Mouse (Mus musculus): ENCODE results near the gene Camk1d. TPM values are rescaled to one million over a fixed set of nuclear protein-coding genes. Genes with fewer than 3 reads are reported as not detected.
A peak's percentile ranks its signal among the peaks of the same experiment; 100 is the strongest.

Gene Camk1d
- total and polyA plus RNA-seq, 3 experiments, result 4.6 to 12.4 (median 4.8) TPM

- in situ Hi-C loops (cut with MboI; ENCODE audit: low pct_ligation_motif_present, low pct_unique_long_range_greater_than_20kb, low sequenced_read_pairs), result no loop called here
- H3K27me3 ChIP-seq (replicated peaks), result no peaks in the 10 kb centered on the region
- H3K4me1 ChIP-seq (ENCODE audit: control insufficient read depth in 1 of 2, insufficient read depth in 2 of 2), result peaks cover 7 to 21% of the 10 kb centered on the region in 2 experiments; a peak in 3 of 4 replicates
- no peak overlapping the region for H3K4me3 ChIP-seq (replicated peaks in 1 of 3; ENCODE audit: low read depth in 2 of 3, low read length in 2 of 3, poor library complexity in 1 of 3)
- H3K4me2 ChIP-seq (ENCODE audit: insufficient read depth, low read depth, poor library complexity, severe bottlenecking), result no peak overlapping the region
- H3K9me3 ChIP-seq (replicated peaks; ENCODE audit: low read length), result no peaks in the 10 kb centered on the region
- H3K27ac ChIP-seq (ENCODE audit: insufficient read depth, low read depth), result no peak overlapping the region
- H3K36me3 ChIP-seq (replicated peaks in 1 of 2; ENCODE audit: control insufficient read depth in 1 of 2, insufficient read depth in 1 of 2, low read length in 1 of 2), result peaks cover 0 to 14% of the 10 kb centered on the region in 2 experiments
- no peak overlapping the region for H3K9ac ChIP-seq (ENCODE audit: insufficient read depth, low read depth)
- DNase-seq (ENCODE audit: extremely low read depth), result peak; percentile 31
- no peaks in the 10 kb centered on the region for H3K79me2 ChIP-seq (replicated peaks; ENCODE audit: control insufficient read depth, extremely low read depth, insufficient read depth, poor library complexity, severe bottlenecking)
- dilution Hi-C loops (cut with MboI; ENCODE audit: extremely low pct_ligation_motif_present, extremely low pct_unique_long_range_greater_than_20kb, low sequenced_read_pairs), result no loop called here
- TF ChIP-seq IRF4 (IDR thresholded peaks at IDR 0.05; ENCODE audit: low read depth, low read length), result no peak
- TF ChIP-seq PAX5 (IDR thresholded peaks at IDR 0.05; ENCODE audit: low read length), result no peak
- no peak for TF ChIP-seq MEF2A (IDR thresholded peaks at IDR 0.05; ENCODE audit: borderline replicate concordance, low read depth, low read length)
- TF ChIP-seq NRF1 (IDR thresholded peaks at IDR 0.05; ENCODE audit: low read depth, low read length), result no peak
- TF ChIP-seq SMC3 (IDR thresholded peaks at IDR 0.05; ENCODE audit: low read depth, low read length), result no peak
- no peak for TF ChIP-seq ELF1 (IDR thresholded peaks at IDR 0.05; ENCODE audit: low read depth, low read length)
- no peak for TF ChIP-seq USF1 (IDR thresholded peaks at IDR 0.05; ENCODE audit: low read depth, low read length)
- no peak for TF ChIP-seq MAZ (IDR thresholded peaks at IDR 0.05; ENCODE audit: low read depth, low read length)
- TF ChIP-seq MAX (IDR thresholded peaks at IDR 0.05; ENCODE audit: low read length), result no peak
Measured at GRCm38 (mm10) chr2:5319138-5319537, 395.2 kb downstream of the Camk1d start.

GRCm38 (mm10) chr2:5316763-5317162 is 397.6 kb downstream of the Camk1d start:
- in situ Hi-C loops (cut with MboI; ENCODE audit: low pct_ligation_motif_present, low pct_unique_long_range_greater_than_20kb, low sequenced_read_pairs), result no loop called here
- no peak overlapping the region for H3K4me2 ChIP-seq (ENCODE audit: insufficient read depth, low read depth, poor library complexity, severe bottlenecking)
- no peaks in the 10 kb centered on the region for H3K27me3 ChIP-seq (replicated peaks)
- H3K9ac ChIP-seq (ENCODE audit: insufficient read depth, low read depth), result no peak overlapping the region
- no peak for TF ChIP-seq PAX5 (IDR thresholded peaks at IDR 0.05; ENCODE audit: low read length)
- TF ChIP-seq TBP (conservative IDR thresholded peaks at IDR 0.05; ENCODE audit: low read depth, low read length), result no peak
- dilution Hi-C loops (cut with MboI; ENCODE audit: extremely low pct_ligation_motif_present, extremely low pct_unique_long_range_greater_than_20kb, low sequenced_read_pairs), result no loop called here
- no peaks in the 10 kb centered on the region for H3K9me3 ChIP-seq (replicated peaks; ENCODE audit: low read length)
- H3K27ac ChIP-seq (ENCODE audit: insufficient read depth, low read depth), result no peak overlapping the region
- peaks cover 0 to 27% of the 10 kb centered on the region in 2 experiments for H3K36me3 ChIP-seq (replicated peaks in 1 of 2; ENCODE audit: control insufficient read depth in 1 of 2, insufficient read depth in 1 of 2, low read length in 1 of 2)
- H3K4me3 ChIP-seq (replicated peaks in 1 of 3; ENCODE audit: low read depth in 2 of 3, low read length in 2 of 3, poor library complexity in 1 of 3), result no peak overlapping the region
- no peak for DNase-seq (ENCODE audit: extremely low read depth)
- peaks cover 7 to 21% of the 10 kb centered on the region in 2 experiments; a peak in 3 of 4 replicates for H3K4me1 ChIP-seq (ENCODE audit: control insufficient read depth in 1 of 2, insufficient read depth in 2 of 2)
- H3K79me2 ChIP-seq (replicated peaks; ENCODE audit: control insufficient read depth, extremely low read depth, insufficient read depth, poor library complexity, severe bottlenecking), result no peaks in the 10 kb centered on the region

- Histone ChIP-seq H3K4me2 (ENCODE audit: insufficient read depth, low read depth, poor library complexity, severe bottlenecking) (no peak overlapping the region), H3K27me3 (replicated peaks) (no peaks in the 10 kb centered on the region), H3K36me3 (replicated peaks in 1 of 2; ENCODE audit: control insufficient read depth in 1 of 2, insufficient read depth in 1 of 2, low read length in 1 of 2) (peaks cover 0 to 26% of the 10 kb centered on the region in 2 experiments), H3K27ac (ENCODE audit: insufficient read depth, low read depth) (no peak overlapping the region), H3K9ac (ENCODE audit: insufficient read depth, low read depth) (no peak overlapping the region), H3K9me3 (replicated peaks; ENCODE audit: low read length) (no peaks in the 10 kb centered on the region), H3K4me1 (ENCODE audit: control insufficient read depth in 1 of 2, insufficient read depth in 2 of 2) (peaks cover 7 to 26% of the 10 kb centered on the region in 2 experiments; a peak in 3 of 4 replicates), H3K79me2 (replicated peaks; ENCODE audit: control insufficient read depth, extremely low read depth, insufficient read depth, poor library complexity, severe bottlenecking) (no peaks in the 10 kb centered on the region), H3K4me3 (replicated peaks in 1 of 3; ENCODE audit: low read depth in 2 of 3, low read length in 2 of 3, poor library complexity in 1 of 3) (no peak overlapping the region)
- TF ChIP-seq GABPA (IDR thresholded peaks at IDR 0.05; ENCODE audit: insufficient replicate concordance, low read depth, low read length) (no peak), CTCF (conservative IDR thresholded peaks at IDR 0.05 in 1 of 2, IDR thresholded peaks at IDR 0.05 in 1 of 2; ENCODE audit: low read depth in 2 of 2, low read length in 2 of 2) (no peak)
- DNase-seq (ENCODE audit: extremely low read depth), result no peak
- in situ Hi-C loops (cut with MboI; ENCODE audit: low pct_ligation_motif_present, low pct_unique_long_range_greater_than_20kb, low sequenced_read_pairs) (no loop called here), dilution Hi-C loops (cut with MboI; ENCODE audit: extremely low pct_ligation_motif_present, extremely low pct_unique_long_range_greater_than_20kb, low sequenced_read_pairs) (no loop called here)
Measured at GRCm38 (mm10) chr2:5316217-5316616, 398.1 kb downstream of the Camk1d start.
